Mouse (Mus musculus) left cerebral cortex, postnatal 4 days (tissue): ENCODE measurements around the gene Cyp2c67. TPM values are rescaled to one million over a fixed set of nuclear protein-coding genes. Genes with fewer than 3 reads are reported as not detected.
"Not testable (repeated sequence)": the region's sequence is repeated elsewhere in the genome, so short reads cannot be mapped to it uniquely, and the experiment has no call there.

Experiments
- DNase-seq: peaks from one replicate; pipeline ENCODE4 v3.0.0-alpha.2; 2022
- intact Hi-C: fragments of 180-260 bp; cut with DNase I; formaldehyde crosslinking; loops from one replicate; pipeline ENCODE4 v1.15.1; 2025
- total RNA-seq, 2 experiments: library from RNA; stranded (reverse); gene quantifications; 2 replicates each; pipeline ENCODE4 v1.2.3; 2021

Cyp2c67 gene
- not detected for total RNA-seq

DNA sequence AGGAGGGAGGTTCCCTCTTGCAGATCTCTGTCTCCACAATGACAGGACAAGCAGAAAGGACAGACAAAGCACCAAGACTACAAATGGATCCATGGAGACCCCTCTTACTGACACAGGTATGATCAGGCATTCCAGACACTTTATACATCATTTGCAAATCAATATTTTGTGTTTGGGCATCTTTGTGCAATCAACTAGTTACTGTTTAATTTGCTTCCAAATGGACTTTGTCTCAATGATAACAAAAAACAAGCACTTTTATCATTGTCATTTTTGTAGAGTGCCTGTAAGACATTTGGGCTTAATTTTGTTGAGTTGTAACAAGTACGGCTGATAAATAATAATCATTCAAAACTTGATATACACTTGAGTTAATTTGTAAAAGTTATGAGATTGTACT is at the start of gene Cyp2c67:
Gene Cyp2c67, minus strand, starts transcription at position 114 of the 400 bp plus-strand sequence.
- intact Hi-C loops, result no loop called here
- no peak for DNase-seq

DNA sequence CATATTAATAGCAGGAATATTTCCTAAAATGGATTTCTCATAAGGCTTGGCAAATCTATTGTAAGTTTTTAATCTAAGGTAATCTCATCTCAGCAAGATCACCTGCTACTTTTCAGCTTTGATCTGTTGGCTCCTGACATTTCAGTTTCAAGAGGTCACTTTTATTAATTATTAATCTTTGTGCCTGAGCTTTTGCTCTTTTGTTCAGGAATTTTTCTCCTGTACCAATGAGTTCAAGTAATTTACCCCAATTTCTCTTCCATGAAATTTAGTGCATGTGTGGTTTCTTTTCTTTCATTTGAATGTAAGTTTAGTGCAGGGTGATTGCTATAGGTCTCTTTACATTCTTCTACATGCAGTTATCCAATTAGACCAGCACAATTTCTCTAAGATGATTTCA is 16.8 kb upstream of the Cyp2c67 start:
- DNase-seq, intact Hi-C loops: not testable (repeated sequence)

DNA sequence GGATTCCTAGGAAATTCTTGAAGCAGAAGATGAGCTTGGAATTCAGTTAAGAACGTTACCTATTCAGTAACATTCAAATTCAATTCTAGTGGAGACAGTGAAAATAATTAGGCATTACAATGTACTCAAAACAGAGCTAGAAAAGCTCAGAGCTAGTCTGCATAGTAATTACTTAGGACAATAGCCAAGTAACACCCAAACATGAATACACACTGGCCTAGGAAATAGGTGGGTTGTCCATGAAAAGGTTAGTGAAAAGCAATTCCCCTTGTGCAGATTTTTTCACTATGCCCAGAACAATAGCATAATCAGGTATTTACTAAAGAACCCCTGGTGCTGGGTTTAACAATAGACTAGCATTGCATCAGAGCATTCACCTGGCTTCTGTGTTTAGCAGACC is 3.5 kb upstream of the Cyp2c67 start:
- no peak for DNase-seq
- intact Hi-C loops, result no loop called here

DNA sequence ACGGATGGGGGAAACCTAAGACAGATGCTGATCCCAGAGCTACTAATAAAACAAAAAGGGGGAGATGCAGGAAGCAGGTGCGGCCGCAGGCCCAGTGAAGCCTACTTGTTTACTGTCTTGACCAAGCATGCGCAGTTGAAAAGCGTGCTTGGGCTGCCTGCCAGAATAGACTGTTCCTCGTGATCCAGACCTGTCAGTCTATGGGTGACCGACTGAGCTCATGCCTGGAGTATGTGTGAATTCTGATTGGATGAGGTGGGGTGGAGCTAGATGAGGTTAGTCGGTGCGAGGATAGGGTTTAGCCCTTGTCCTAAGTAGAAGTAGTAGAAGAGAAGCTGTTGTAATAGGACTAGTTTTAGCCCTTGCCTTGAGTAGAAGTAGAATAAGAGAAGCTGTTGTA is 1.3 kb downstream of the Cyp2c67 start:
- intact Hi-C loops, result no loop called here
- DNase-seq, result no peak

DNA sequence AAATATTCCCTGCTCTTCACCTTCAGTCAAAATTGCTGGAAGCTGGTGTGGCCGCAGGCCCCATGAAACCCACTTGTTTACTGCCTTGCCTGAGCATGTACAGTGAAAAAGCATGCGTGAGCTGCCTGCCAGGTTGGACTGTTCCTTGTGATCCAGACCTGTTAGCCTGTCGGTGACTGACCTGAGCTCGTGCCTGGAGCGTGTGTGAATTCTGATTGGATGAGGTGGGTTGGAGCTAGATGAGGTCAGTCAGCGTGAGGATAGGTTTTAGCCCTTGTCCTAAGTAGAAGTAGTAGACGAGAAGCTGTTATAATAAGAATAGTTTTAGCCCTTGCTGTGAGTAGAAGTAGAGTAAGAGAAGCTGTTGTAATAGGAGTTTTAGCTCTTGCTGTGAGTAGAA is 4.3 kb downstream of the Cyp2c67 start:
- intact Hi-C loops, DNase-seq: not testable (repeated sequence)

Other genes with a start within 250 kb of the Cyp2c67 start
- not detected for gene Cyp2c38, start 186.0 kb downstream of the Cyp2c67 start, total RNA-seq
- not detected for gene Cyp2c39, start 138.2 kb downstream of the Cyp2c67 start, total RNA-seq
- gene Cyp2c68, start 92.0 kb upstream of the Cyp2c67 start, total RNA-seq, result not detected
- gene Cyp2c40, start 163.8 kb upstream of the Cyp2c67 start, total RNA-seq, result not detected
- gene Cyp2c69, start 237.7 kb upstream of the Cyp2c67 start, total RNA-seq, result not detected